Mouse (Mus musculus) cerebellum, postnatal 4 days (tissue): ENCODE results near the gene Prokr1.
"Not testable (repeated sequence)": the region's sequence is repeated elsewhere in the genome, so short reads cannot be mapped to it uniquely, and the experiment has no call there.

Source experiments
- DNase-seq, 2 experiments: peaks; one replicate each; pipeline ENCODE4 v3.0.0; 2022; ENCODE audit warnings: low spot score in 2 of 2, mixed read lengths in 1 of 2

Gene Prokr1

DNA sequence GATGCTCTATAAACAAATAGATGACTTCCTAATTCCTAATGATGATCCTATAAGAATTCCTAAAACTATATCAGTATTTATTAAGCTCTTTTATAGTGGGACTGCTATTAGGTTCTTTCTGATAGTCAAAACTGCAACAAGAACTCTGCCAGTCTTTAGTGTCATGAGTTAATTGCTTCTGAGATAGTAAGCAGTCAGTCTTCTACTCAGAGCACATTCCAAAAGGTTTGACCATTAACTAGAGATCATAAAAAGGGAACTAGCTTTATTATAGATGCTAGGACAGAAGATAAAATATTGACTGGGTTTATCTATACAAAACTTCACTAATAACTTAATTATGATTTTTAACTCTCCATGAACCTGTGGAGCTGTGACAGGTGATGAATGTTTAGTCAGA lies 18.7 kb downstream of the Prokr1 start:
- DNase-seq: not testable (repeated sequence)

DNA sequence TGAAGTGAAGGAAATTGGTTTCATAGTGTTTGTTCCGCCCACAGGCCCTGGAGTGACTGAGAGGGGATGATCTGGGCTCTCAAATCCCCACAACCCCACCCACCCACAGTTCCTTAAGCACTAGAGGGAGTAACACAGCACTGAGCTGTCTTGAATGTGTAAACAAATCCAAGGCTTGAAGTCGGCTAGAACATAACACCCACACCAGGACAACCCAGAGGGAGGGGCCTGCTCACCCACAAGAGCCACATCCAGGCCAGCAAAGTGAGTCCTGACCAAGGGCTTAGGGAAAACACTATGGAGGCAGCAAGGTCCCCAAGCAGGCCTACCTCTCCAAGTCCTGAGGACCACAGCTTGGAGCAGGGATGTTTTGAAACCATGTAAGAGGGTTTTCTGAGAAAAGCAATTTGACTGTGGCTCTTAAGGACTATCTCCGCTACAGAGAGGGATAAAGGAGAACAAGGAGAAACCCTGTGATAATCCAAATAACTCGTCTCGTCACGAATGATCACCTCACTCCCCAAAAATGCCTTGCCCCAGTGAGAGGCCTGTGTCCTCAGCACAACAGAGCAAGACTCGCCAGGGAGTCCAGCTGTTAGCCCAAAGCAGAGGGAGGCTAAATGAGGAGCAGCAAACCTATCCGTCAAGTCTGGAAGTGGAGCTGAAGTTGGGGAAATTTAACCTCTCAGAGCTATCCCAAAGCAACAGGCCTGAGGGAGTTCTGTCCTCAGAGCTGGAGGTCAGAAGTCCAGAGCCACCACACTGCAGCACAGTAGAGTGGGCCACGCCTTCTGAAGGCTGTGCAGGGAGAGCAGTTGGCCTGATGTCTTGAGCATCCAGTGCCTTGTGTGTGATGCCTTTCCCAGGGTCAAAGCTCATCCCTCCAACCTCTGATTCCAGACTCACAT lies 22.6 kb downstream of the Prokr1 start:
- no peak for DNase-seq

DNA sequence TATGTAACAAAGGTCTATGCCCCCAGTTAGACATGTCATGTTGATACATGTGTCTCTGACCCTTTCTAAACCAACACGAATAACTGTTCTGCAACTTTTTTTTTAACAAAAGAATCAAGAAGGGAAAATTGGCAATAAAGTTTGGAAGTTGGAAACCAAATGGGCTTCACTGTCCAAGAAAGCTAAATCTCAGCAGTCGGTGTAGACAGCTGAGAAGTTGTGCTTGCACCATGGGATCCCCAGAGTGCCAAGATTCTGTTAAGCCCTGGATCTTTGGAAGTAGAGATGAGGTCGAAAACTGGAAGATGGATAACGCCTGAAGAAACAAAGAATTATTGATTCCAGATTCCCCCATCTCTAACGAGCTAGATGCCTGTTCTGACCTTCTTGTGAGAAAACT lies 25.4 kb downstream of the Prokr1 start:
- DNase-seq: no peak

DNA sequence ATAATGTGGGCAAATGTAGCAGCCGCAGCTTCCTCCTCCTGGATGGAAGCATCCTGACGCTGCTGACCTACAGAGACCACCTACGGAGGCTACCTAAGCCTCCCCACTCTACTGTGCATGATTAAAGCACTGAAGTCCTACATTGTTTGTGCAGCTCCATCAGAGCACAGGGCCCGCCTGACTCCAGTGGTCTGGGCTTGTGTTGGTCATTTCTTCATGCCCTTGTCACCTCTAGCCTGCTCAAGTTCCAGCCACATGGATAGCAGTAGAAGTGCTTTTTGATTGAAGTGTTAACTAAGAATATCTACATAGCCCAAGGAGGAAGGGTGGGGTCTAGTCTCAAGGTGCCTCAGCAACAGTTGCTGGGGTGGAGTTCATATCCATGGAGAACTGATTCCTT lies 26.2 kb downstream of the Prokr1 start:
- DNase-seq: no peak

DNA sequence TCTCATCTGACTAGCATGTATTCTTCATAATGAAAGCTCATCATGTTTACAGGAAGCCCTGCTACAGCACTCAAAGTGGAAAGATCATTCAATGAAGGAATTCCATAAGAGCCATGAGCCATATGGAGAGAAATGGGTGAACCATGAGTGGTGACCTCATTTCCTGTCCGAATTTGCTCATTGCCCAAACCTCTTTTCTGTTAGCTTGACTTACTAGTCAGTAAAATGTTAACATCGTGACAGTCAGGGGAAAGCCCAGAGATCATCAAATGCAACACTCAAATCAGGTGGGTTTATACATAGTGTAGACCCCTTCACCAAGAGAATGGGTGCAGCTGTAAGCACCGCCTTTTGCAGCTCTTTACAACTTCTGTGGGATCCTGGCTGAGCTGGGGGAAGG lies 36.8 kb downstream of the Prokr1 start:
- DNase-seq: no peak

DNA sequence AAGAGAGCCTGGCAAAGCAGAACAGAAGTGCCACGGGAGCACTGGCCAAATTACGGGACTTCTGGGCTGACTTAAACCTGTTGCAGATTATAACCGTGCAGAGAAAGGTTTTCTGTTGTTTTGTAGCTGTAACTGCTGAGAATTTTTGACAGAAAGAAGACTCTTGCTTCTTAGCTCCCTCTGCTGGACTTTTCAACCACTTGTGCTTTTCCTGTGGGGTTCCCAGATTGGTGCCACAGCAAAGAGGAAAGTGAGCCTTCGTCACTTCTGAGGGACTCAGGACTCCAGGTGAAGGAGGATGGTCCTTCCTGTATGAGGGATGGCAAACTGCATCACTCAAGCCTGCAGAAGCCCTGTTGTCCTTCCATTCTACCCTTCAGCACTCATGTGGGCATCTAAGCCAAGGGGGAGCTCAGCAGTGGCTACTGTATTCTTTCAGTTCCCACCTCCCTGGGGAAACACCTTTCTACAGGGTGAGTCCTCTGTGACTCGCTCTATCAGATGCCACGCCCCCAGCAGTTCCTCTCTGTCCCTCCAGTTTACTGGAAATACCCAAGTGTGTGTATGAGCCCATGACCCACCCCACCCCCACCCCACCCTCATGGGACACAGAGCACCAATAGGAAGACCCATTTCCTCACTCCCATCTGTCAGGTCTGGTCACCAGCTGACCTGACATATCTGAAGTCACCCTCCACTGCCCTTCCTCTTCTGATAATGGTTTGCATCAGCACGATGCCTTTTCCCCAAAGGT lies 38.3 kb downstream of the Prokr1 start:
- no peak for DNase-seq

DNA sequence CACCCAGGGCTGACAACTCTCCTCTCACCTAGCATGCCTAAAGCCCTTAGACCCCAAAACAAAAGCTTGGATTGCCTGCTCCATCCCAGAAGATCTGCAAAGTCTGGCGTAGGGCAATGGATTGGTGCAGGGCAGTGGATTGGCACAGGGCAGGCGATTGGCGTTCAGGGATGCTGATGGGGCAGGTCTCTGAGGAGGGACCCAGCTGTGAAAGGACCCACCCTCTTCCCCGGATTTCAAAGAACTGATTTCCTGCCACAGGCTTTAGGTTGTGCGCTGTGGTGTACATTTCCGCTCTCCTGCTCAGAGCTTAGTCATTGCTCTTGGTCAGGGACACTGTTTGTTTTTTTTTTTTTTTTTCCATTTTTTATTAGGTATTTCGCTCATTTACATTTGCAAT lies 42.7 kb downstream of the Prokr1 start:
- no peak for DNase-seq

DNA sequence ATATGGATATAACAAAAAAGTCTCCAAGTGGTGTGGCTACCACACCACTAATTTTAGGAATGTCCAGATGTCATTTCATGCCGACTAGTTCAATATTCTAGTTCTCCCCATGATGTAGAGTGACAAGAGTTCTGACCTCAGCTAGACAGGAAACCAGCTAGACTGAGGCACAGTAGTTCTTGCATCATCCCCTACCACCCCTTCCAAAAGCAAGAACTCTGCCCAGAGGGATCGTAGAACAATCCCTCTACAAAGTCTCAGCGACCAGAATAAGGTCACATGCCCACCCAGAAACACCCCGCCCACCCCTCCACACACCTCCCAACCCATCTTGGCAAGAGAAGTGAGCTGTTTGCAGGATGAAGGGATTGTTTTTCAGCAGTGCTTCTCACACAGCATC lies 43.1 kb downstream of the Prokr1 start:
- DNase-seq: no peak

DNA sequence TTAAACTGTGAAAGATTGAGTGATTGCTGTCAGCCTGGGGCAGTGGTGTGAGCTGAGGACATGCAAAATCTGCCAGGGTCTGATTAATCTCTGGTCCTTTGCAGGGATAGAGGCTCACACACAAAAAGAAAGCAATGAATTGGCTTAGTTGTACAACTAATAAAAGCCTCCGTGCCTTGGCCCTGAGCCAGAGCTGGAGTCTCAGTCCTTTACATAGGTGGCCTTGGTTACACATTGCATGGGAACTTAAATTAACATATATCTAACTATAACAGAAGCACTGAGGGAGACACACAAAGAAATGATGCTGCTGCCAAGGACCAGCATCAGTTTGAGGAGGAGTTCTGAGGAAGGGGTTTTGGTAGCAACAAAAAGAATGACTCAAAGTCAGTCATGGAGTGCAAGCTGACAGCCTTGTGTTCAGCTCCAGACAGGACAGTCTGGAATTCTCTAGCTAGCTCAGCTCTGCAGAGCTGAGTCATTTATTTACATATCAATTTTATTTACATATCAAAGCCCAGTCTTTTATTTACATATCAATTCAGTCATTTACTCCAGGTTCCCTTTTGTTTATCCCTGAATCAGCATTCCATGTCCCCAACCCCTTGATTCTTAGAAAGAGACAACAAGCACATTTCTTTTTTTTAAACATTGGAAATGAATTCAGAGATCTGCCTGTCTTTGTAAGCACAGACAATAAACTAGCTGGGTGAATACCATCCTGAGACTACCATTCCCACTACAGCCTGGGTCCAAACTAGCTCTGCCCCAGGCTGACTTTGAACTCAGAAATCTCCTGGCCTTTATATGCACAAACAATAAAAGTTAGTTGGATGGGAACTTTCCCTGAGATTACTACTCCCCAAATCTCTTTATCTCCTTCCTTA lies 45.0 kb downstream of the Prokr1 start:
- DNase-seq: peak in 1 of 2 experiments; percentile 15

DNA sequence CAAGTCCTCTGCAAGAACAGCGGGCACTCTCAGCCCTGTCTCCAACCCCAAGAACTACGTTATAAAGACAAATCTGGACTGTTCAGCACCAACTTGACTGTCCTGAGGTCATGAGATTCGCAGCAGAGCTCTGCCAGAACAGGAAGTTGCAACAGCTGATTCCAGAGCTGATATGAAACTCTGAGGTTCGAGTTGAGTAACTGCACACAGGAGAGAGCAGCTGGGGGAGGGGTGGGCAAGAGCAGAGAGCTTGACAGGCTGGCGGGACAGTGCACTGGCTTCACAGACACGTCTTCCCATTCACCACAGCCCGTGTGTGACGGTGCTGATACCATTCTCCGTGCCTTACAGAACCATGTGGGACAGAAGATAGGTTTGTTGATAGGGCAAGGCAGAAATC lies 48.5 kb downstream of the Prokr1 start:
- DNase-seq: no peak

DNA sequence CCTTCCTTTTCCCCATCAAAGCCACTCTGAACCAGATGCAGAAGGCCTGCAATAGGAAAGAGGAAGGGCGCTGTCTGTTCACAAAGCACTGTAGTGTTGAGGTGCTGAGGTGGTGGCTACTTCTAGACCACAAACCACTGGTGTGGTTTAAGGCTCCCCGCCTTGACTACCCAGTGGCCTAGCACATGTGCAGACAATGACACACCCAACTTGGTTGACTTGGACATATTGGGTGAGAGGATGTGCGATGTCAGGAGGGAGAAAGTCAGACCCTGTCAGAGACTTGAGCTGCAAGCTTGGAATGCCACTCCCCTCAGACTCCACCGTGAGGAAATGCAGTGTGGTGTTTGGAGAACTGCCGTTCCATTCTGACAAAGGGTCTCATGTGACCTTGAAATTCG lies 49.4 kb downstream of the Prokr1 start:
- DNase-seq: no peak

DNA sequence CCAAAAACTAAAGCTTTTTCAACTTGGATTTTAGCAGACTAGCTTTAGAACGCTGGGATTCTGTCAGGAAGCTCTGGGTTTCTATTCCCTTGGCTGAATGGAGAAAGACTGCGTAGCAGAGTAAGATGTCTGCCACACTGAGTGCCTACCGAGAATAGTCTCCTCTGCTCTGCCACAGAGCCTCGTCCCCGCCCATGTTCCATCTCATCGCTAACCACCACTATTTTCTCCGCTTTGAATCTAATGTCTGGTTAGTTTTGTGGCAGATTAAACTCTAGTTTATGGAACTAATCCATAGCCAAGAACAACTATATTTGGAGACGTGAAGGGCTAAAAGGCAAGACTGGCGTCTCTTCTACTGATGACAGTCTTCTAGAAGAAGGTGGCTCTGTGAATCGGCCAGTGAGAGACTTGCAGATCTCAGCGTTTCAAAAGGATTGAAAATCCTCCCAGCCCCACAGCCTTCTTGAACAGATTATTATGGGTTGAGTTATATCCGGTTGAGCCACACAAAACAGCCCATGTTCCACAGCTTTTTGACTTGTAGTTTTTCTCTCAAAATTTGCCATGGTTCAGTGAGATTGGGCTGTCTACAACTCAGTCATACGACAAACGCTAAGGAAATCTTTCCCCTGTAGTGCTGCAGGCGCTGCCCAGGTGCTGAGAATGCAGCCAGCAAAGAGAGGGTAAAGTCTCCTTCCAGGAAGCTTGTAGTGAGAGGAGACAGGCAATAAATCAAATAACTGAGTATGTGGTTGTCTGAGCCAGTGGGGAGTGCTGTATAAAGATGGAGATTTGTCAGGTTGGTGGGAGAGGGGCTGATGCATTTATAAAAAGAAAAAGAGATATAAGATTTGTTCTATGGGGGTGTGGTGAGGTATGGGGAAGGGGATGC lies 51.9 kb downstream of the Prokr1 start:
- DNase-seq: no peak

DNA sequence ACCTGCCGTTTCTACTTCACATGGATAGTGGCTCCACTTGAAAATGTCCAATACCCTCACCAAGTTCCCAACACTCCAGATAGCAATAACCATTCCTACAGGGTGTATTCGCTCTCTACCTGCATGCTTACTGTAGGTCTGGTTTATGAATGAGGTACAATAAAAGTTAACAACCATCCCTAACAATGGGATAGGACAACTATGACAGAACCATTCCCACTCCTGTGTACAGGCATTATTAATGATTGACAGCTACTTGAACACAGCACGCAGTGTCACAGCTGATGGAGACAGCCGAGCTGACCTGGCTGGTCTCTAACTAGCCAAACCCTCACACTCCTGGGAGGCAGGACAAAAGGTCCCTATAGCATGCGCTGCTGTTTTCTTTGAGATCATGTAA lies 52.9 kb downstream of the Prokr1 start:
- DNase-seq: no peak

DNA sequence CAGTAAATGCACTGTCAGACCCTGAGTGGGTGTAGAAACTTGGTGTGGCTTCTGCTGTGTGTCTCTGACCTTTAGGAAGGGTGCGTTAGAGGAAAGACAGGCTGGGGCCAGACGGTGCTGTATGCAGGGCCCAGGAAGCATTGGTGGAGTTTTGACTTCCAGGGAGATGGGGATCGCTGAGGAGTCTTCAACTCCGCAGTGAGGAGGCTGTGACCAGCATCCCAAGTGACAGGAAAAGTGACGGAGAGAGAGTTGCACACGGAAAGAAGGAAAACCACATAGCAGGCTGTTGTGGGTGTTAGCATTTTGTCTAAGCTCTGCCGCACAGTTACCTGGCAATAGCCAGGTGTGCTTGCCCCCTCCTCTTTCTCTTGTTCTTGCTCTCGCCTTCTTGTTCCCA lies 54.3 kb downstream of the Prokr1 start:
- DNase-seq: no peak

DNA sequence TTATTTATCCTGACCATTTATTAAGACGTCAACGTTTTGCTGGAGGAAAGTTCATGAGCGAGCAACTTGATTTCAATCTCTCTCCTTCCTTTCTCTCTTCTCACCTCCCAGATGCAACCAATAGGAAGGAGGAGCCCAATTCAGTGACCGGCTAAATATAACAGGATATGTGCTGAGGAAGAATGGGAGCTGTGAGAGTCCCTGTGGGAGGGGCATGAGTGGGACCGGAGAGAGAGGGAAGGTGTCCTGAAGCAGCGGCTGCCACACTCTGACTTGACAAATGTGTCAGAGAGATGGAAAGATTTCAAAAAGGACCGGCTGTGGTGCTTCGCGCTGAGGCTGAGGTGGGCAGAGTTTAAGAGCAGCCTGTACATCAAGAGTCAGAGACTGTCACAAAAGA lies 54.9 kb downstream of the Prokr1 start:
- DNase-seq: no peak

DNA sequence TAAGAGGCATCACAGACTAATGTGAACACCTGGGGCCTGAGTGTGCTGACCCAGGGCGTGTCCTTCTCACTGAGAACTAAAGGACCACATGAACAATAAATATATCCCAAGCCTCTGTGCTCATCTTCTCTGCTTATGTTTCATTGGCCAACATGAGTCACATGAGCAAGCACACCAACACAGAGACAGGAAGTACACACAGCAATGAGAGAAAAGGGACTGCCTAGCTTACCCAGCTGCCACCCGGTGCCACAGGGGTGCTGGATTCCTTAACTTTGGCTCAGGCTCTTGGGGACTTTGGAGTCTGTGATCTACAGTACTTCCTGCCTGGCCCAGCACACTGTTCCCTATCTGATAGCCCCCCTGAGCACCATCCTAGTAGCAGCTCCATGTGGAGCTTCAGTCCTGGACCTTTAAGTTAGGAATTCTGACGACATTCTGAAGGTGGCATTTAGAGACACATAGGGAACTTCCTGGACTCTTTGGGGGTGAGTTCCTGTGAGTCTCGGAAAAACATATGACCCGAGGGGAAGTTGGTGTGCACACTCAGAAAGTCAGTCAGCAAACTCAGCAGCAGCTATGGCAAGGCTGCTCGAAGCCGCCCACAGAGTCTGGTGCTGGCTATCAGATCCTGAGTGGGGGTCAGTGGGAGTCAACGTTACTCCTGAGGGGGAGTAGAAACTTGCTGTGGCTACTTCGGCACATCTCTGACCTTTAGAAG lies 55.5 kb downstream of the Prokr1 start:
- DNase-seq: no peak

DNA sequence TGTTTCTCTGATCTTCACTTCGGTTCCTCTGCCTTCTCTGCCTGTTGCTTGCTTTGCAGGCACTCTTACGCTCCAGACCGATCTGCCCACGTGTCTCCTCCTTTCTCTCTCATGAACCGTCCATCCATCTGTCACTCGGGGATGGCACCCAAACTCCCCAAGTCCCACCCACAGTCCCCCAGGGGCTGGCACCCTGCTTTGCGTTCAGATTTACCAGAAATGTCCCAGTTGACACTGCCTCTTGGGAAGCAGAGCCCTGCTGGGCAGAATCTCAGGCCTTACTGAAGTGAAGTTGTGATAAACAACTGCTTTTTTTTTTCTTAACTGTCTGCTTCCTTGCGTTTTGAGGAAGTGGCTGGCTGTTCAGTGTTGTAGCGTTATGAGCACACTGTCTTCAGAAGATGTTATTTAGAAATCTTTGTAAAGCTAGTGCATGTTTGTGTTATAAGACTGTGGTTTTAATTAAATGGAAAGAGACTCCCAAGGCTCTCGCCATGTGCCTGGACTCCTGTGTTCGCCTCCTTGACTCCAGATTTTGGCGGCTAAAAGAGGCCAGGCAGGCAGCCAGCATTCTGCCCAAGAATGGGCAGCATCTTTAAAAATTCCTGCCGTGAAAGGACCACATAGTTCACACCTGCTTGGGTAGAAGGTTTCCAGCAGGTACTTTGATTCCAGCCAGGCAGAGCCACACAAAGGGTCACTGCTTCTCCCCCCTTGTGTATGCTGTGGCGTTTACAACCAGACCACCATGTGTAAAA lies 57.4 kb downstream of the Prokr1 start, which contains the start of gene Arhgap25:
Gene Arhgap25, minus strand, starts transcription at position 307 of the 758 bp plus-strand sequence.
- DNase-seq: no peak

DNA sequence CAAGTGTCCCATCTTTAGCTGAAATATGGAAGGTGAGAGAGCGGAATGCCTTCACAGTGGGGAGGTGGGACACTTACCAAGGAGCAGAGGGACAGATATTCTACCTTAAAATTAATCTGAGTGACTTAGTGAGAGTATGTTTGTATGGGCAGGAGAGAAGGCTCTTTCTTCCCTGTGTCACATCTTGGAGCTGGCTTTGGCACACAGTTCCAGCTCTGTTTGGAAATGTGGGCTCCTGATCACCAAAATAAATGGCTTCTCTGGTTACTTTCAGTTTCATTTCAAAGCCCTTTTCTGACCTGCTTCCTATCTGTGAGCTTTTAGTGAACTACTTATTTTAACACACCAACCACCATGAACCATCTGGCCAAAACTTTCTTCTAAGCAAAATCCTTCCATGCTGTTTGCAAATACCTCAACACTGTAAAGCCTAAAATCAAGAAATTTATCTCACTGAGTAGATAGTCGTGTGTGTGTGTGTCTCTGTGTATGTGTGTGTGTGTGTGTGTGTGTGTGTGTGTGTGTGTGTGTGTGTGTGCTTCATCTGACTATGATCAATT lies 59.0 kb downstream of the Prokr1 start:
- no peak for DNase-seq

DNA sequence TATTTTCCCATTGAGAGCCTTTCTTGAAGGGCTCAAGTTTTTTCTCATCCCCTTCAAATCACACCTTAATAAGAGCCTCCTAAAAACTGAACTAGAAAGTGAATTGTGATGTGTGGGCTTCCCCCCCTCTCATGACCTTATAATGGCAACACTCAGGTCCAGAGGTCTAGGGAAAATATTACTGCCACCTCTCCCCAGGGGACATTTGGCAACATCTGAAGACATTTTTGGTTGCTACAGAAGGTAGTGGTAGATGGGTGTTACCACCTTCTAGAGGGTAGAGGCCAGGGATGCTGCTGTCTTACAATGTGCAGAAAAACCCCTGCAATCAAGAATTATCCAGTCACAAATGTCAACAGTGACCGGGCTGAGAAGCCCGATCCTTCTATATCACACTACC lies 60.2 kb downstream of the Prokr1 start:
- no peak for DNase-seq
